Mouse (Mus musculus): ENCODE data around the gene Gm4846.

DNA sequence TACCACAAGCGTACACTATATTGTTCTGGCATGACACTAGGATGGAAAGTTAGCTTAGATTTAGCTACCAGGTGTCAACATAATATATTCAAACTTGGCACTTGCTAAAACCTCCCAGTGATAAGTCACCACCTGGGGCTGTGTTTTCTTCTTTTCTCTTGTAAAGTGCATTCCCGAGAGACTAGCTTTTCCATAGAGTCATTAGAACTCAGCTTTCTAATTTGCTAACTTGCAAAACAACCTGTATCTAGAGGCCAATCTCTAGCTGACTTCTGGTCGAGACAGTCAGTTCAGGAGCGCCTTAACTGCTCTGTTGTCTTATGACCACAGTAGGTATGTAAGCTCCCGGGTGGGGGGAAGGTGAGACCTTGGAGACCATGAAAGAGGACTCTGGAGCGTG is 58.0 kb downstream of the Gm4846 start:
- no peak for TF ChIP-seq CTCF (IDR thresholded peaks at IDR 0.05; ENCODE audit: extremely low read depth, insufficient read length, insufficient replicate concordance, low read depth, low read length)
- TF ChIP-seq POLR2A (IDR thresholded peaks at IDR 0.05; ENCODE audit: low read depth, low read length) = no peak

Data from small intestine, adult 2 months (tissue).